Mouse (Mus musculus): Measurements from ENCODE around the gene Znhit2.
A peak's percentile ranks its signal among the peaks of the same experiment; 100 is the strongest.

Znhit2 gene

GRCm38 (mm10) chr19:6071261-6071660 is 10.3 kb downstream of the Znhit2 start:
- no peak for DNase-seq (ENCODE audit: low spot score)

DNA sequence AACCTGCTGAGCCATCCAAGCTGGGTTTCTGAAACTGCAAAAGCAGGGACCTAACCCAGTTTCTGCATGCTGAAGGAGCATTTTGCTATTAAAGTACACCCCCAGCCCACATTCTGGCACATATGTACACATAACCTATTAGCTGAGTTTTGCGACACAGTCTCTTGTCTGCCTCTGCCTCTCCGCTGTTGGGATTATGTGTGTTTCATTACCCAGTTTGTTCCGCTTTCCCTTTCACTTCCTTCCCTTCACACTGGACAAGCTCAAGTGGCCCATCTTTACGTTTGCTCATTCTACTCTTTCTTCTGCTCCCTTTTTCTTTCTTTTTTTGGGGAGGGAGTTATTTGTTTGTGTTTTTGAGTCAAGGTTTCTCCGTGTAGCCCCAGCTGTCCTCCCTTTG is 12.9 kb downstream of the Znhit2 start:
- no peak for DNase-seq (ENCODE audit: low spot score)

DNA sequence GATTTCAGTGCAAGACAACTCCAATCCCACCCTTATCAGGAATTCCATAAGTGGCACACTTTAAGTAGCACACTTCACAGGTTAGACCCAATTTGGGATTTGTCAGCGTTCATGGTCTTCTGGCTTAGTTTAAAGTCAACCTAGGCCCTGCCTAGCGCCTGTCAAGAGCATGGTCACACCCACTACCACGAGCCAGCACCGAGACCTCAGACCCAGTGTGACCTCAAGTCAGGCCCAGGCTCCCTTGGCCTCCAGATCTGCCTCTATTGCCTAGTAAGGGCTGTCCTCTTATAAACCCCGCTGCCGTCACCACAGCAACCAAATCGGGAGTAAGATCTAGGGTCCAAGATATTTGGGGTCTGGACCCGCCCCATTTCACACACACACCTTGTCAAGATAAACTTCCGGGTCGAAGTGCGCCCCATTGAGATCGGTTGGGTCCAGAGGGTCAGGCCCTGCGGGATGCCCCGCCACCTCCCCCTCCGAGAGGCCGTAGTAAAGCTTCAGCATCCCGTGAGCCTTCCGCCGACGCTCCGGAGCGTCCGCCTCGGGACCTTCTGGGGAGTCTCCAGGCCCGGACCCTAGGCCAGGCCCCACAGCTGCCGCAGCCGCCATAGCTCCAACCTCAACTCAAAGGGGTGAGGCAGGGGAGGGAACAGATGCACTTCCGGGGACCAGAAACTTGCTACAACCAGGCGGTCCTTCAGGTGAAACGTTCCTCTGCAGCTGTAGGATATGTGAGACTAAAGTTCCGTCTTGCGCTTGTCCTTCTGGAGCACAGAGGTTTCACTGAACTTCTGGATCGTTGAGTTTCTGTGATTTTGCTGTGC is 15.8 kb downstream of the Znhit2 start, which contains the start of gene Vps51:
TSS of gene Vps51 (minus strand) at position 668 of the 830 bp plus-strand sequence.
- peak; percentile 75 for DNase-seq (ENCODE audit: low spot score)

DNA sequence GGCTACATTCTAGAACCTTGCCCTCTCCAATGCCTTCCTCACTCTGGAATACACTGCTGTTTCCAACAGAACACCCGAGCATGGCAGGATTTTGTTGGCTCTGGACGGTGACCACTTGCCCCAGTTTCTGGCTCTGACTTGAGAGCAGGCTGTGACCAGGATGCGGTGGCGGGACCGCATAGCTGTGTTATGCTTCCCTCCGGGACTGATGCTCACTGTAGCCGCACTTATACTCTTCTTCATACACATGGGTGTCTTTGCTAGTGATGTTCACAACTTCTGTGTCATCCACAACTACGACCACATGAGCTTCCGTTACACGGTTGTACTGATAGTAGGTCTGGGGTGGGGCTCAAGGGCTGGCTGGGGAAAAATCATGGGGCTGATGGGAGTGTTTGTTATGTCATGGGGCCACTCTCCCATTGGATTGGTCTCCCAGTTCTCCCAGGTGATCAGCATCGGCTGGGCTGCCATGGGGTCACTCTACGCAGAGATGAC is 19.0 kb downstream of the Znhit2 start, which contains the start of gene Tmem262:
TSS of gene Tmem262 (plus strand) at position 51 of the 498 bp plus-strand sequence.
- DNase-seq (ENCODE audit: low spot score): no peak

GRCm38 (mm10) chr19:6082156-6082555 is 21.2 kb downstream of the Znhit2 start, which contains the start of gene Gm28374:
Gm28374 (minus strand) TSS chr19:6082256.
- no peak for DNase-seq (ENCODE audit: low spot score)

DNA sequence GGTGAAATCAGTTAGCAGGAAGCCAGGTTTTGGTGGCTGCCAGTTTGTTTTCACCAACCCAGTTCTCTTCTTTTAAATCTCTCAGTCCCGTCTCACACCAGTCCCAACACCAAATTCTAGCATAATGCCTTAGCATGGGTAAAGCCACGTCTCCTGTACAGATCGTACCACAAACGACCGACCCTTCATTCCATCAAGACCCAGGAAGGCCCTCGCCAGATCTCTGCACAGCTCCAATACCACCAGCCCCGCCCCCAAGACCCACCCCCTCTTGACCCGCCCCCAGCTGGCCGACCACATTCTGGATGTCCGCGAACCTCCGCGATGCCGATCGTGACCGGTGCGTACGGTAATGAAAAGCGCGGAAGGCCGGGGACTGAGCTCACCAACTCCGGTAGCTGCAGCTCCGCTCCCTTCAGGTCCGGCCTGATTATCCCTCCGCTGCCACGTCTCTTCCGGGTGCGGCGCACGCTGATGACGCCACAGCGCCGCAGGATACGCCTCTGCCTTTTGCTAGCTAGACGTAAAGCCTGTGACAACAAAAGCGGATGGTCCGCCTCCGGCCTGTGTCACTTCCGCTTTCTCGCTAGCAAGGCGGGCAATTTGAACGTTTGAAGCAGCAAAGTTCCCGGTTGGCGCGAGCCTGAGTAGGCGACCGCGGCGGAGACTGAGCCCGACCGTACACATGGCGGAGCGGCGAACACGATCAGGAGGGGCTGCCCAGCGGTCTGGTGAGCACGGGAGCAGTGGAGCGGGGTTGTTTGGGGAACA is 23.7 kb downstream of the Znhit2 start, which contains the start of the genes Zfpl1 and Cdca5:
TSS of gene Zfpl1 (minus strand) at position 479 of the 771 bp plus-strand sequence.
TSS of gene Cdca5 (plus strand) at position 506 of the 771 bp plus-strand sequence.
- DNase-seq (ENCODE audit: low spot score): peak; percentile 93

DNA sequence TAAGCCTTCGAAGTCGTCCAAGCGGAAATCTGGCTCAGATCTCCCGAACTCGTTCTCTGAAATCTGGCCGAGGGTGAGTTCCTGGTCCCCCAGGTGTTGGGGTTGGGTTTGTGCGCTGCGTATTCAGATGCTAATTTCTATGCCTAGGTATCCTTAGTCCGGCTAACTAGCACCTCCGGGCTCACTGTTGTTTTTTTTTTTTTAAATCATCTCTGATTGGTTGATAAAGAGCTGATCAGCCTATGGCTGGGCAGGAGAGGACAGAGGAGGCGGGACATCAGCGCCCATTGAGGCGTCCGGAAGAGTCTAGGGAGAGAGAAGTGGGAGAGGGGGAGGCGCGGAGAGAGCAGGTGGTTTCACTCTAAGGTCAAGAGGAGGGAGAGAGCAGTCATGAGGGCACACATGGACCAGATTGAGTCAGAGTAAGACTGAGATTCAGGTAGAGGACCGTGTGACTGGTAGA is 24.5 kb downstream of the Znhit2 start:
- DNase-seq (ENCODE audit: low spot score): no peak

- DNase-seq (ENCODE audit: low spot score): no peak
Observed at GRCm38 (mm10) chr19:6088841-6089240, 27.8 kb downstream of the Znhit2 start.

DNA sequence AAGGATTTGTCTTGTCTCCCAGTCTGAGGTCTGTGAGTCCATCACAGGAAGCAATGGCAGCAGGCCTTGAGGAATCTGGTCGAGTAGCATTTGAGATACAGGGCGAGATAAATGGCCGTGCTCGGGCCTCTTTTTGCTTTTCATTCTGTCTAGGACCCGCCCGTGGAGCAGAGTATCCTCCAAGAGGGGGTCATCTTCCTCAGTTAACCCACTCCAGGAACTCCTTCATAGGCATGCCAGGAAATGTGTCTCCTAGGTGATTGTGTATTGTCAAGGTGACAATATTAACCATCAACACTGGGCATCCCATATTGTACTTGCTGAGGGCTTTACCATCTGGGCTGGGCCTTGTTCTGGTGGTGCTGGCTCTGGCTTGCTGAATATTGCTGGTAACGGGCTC is 33.1 kb downstream of the Znhit2 start, which contains the start of gene AC131692.1:
TSS of gene AC131692.1 (plus strand) at position 301 of the 400 bp plus-strand sequence.
- DNase-seq (ENCODE audit: low spot score): no peak

- DNase-seq (ENCODE audit: low spot score): no peak
Observed at GRCm38 (mm10) chr19:6097847-6098246, 36.9 kb downstream of the Znhit2 start.

GRCm38 (mm10) chr19:6101186-6101585 is 40.2 kb downstream of the Znhit2 start:
- no peak for DNase-seq (ENCODE audit: low spot score)

- DNase-seq (ENCODE audit: low spot score): no peak
Observed at GRCm38 (mm10) chr19:6102169-6102853, 41.3 kb downstream of the Znhit2 start.

DNA sequence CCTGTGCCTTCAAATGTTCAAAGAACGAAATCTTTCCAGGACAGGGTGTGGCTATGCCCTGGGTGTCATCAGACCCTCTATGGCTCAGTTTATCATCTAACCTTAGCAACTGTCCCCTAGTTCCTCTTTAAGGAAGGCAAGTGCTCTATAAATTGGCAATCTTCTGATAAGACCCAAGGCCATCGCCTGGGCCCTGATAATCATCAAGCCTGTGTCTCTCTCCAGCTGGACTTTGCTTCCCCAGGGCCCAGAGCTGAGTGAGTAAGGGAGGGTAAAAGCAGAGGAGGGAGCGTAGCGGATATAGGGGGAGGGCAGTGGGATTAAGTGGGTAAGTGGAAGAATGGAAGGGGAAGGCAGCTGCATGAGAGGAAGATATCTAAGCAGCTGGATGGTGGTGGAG is 43.5 kb downstream of the Znhit2 start:
- no peak for DNase-seq (ENCODE audit: low spot score)

- no peak for DNase-seq (ENCODE audit: low spot score)
Observed at GRCm38 (mm10) chr19:6105586-6105985, 44.6 kb downstream of the Znhit2 start, which contains the start of gene Naaladl1. Naaladl1 (plus strand) TSS chr19:6105782.
